Mouse (Mus musculus) cerebellum, adult 18-20 months (tissue): ENCODE measurements around the gene Ubald1.

ENCODE experiments used
- DNase-seq, 2 experiments: peaks; one replicate each; pipeline ENCODE4 v3.0.0; 2021

Ubald1 gene

GRCm38 (mm10) chr16:4897146-4897730 is 17.1 kb upstream of the Ubald1 start:
- DNase-seq, result no peak

GRCm38 (mm10) chr16:4896249-4897027 is 16.3 kb upstream of the Ubald1 start:
- peak; percentile 47 to 58 for DNase-seq

- no peak for DNase-seq
Observed at GRCm38 (mm10) chr16:4894201-4894908, 14.2 kb upstream of the Ubald1 start.

- DNase-seq, result no peak
Observed at GRCm38 (mm10) chr16:4892171-4892570, 12.1 kb upstream of the Ubald1 start.

DNA sequence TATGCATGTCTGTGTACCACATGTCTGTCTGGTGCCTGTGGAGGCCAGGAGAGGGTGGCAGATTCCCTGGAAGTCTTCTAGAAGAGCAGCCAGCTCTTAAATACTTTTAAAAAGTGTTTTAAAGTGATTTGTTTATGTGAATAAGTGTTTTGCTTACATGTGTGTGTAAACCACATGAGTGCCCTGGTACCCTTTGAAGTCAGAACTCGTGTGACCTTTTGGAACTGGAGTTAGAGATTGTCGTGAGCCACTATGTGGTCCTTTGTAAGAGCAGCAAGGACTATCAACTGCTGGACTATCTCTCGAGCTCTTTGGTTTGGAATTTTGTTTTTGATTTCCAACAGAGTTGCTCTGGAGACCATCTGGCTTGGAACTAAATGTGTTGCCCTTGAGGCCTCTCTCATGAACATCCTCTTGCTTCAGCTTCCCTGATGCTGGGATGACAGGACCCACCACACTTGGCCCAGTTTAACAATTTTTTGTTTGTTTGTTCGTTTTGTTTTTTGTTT is 10.1 kb upstream of the Ubald1 start:
- DNase-seq, result no peak

DNA sequence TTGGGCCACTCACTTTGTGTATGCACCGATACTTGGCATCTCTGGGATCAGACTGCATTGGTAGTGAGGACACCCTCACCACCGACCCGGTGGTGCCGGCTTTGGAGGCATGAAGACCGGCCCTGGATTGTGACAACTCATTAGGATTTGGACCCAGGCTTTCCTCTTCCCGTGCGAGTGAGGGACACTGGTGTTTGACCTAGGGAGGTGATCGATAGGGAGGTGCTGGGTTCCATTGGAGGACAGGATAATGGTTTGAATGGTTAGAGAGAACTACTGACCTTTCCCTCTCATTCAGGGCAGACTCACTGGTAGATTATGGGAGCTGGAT is 6.5 kb upstream of the Ubald1 start:
- DNase-seq, result no peak

DNA sequence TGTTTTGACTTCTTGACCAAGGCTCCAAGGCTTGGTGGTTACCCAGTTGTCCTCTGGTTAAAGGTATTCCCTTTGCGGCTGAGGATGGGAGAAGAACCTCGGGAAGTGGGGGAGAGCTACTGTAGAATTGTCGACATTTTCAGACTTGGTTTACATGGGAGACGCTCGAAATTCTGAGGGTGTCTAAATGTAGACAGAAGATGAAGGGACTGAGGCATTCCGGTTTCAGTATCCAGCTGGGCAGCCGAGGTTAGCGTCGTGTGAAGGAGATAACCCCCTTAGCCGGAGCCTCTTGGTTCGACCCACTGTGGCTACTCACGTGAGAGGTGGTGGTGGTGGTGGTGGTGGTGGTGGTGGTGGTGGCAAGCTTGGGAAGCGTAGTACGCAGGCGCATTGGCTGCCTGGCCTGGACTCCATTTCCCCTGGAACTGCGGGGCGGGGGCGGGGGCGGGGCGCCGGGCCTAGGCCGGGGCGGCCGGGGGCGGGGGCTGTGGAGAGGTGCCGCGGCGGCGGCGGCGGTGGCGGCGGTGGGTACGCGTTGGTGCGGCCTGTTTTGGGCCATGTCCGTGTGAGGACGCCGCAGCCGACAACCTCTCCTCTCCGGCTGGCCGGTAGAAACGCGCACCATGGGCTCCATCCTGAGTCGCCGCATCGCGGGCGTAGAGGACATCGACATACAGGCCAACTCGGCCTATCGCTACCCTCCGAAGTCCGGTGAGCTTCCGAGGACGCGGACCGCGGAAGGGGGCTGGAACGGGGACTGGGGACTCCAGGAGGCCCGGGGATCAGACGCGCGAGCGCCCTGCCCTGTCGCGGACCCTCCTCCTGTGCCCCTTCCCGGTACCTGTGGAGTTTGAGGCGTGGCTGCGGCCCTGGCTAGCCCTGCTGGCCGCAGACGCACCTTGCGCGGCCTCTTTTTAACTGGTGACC is 5.9 kb upstream of the Ubald1 start, which contains the start of gene Mgrn1:
TSS of gene Mgrn1 (plus strand) at position 490 of the 930 bp plus-strand sequence.
- peak; percentile 90 to 91 for DNase-seq

GRCm38 (mm10) chr16:4884930-4885329 is 4.8 kb upstream of the Ubald1 start:
- no peak for DNase-seq

DNA sequence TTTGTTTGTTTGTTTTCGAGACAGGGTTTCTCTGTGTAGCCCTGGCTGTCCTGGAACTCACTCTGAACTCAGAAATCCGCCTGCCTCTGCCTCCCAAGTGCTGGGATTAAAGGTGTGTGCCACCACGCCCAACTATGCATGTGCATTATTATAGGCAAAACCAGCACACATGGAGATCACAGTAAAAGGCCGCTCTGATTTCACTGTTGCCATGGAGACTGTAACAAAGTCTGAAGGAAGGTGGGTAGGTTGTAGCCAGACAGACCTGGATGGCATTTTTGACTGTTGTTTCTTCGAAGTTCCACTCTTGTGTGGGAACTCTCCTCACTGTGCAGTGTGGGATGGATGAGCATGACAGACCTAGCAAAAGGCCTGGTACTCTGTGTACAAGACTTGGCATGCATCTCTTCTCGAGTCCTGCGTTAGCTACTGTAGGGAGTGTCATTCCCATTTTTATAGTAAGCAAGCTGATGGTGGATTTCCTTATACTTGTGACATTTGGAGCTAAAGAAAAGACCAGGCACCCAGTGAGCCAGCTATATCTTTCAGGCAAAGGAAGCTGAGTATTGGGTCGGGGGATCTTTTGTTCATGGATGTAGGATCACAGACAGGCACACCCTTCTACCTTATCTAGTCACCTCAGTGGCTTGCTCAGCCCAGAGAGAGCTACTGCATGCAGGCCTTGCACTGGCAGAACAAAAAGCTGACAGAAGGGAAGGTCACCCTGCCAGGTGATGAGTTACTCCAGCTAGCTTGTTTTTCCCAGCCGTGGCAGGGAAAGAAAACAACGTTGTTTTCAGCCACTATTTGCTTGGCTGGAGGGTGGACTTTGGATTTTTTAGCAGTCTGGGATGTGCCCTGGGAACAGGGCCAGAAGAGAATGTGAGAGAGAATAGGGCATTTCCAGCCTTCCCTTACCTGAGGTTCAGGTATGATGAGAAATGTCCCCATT is 1.6 kb upstream of the Ubald1 start:
- no peak for DNase-seq

DNA sequence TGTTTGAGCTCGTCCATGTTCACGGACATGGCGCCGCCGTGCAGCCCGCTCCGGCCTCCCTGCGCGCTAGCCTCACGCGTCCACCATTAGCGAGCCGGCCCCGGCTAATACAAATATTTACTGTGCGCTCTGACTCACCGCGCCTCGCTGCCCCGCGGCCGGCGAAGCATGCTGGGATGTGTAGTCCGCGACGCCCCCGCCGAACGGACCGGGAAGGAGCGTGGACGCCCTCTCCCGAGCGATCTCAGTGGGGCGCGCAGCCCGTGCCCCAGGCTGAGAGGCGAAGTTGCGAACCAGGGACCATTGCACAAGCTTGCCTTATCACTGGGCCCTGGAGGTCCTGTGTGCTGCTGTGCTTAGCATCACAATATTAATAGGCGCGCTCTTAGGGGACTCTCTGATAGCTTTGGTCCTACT is 399 bp downstream of the Ubald1 start:
- peak; percentile 93 for DNase-seq

DNA sequence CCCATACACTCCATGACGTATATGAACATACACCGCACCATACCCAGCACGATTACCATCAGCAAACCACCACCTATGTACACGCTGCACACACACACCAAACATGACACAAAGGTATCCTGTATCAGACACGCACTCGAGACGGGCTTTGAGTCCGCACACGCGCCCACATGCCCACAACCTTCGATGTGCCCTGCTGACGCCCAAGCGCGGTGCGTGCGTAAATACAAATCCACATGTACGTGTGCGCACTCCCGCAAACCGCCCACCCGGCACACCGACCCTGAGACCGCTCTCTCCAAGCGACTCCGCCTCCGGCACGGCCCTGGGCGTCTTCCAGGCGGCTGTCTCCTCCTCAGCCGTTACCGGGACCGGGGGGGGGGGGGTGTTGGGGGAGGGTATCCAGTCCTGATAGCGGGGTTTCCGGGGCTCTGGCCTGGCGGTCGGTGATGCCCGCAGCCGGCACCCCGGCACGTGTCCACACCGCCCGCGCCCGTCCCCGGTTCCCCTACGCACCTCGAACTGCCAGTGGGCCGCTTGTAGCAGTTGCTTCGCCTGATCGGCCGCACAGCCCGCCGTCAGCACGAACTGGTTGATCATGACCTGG is 911 bp downstream of the Ubald1 start:
- DNase-seq, result peak in 1 of 2 experiments; percentile 36

DNA sequence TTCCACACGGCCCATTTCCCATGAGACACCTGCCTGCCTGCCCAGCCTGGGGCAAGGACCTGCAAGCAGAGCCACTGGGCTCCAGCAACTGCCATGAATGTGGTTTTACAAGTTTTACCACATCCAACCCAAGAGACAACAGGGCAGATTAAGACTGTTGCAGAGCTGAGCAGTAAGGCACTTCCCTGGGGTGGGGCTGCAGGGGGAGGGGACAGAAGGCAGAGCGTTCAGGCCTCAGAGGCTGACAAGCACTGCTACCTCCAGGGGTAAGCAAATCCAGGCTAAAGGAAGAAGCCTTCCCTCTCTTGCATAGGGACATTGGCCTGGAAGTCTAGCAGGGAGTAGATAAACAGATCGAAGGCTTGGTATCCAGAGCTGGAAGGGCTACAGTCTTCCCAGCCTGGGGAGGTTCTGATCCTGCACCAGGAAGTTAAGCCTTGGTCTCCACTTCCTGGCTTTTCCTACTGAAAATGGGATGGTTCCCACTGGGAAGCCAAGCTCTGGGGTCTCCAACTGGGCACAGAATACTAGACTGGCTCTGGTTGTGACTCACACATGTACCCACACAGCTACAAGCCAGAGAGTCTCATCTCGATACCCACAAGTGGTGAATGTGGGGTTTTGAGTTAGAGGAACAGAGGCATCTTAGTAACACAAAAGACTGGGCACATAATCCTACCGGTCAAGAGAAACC is 1.8 kb downstream of the Ubald1 start:
- no peak for DNase-seq

GRCm38 (mm10) chr16:4877701-4878100 is 2.4 kb downstream of the Ubald1 start:
- no peak for DNase-seq

DNA sequence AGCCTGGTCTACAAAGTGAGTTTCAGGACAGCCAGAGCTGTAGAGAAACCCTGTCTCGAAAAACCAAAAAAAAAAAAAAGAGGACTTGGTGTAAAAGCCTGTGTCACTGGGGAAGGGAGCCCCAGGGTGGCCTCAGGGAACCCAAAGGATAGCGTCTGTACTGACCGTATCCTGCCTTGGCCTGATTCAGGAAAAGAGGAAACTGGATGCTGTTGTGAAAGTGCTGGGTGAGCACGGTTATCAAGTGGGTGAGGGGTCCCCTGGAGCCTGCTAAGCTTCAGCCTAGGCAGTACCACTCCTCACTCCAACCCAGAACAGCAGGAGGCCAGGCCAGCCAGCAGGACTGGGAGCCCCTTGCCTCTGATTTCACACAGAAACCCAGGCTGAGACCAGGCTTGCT is 2.9 kb downstream of the Ubald1 start:
- no peak for DNase-seq

GRCm38 (mm10) chr16:4876033-4876680 is 4.0 kb downstream of the Ubald1 start:
- DNase-seq, result peak; percentile 53 to 67

DNA sequence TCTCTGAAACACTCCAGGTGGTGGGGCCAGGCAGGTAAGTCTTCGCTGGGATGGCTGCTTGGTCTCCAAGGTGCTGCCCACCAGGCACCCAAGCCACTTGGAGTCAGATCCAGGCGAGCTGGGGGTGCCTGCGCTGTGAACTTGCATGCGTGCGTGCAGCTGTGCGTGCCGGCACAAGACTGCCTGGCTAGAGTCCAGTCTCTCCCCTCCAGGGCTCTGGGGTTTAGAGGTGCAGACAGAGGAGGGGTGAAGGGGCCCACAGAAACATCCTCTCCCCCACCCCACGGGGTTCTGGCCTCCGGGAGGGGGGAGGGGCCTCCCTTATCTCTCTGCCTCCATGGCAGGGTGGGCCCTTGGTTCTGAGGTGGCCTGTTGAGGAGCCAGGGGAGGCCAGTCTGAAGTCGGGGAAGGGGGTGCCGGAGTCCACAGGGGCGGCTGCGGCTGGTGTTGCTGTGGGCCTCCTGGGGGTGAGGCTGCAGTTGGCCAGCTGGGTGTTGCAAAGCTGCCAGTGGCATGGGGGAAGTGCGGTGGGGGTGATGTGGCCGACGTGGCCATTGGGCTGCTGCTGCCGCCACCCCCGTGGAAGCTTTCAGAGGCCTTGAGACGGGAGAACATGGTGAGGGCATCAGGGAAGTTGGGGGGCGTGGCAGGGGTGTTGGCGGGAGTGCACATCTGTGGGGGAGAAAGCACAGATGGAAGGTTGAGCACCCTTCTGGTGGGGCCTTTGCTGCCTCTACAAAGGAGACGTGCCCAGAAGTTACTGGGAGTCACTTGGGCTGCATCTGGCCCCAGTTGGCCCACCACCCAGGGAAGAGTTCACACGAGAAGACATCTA is 4.7 kb downstream of the Ubald1 start:
- DNase-seq, result no peak

DNA sequence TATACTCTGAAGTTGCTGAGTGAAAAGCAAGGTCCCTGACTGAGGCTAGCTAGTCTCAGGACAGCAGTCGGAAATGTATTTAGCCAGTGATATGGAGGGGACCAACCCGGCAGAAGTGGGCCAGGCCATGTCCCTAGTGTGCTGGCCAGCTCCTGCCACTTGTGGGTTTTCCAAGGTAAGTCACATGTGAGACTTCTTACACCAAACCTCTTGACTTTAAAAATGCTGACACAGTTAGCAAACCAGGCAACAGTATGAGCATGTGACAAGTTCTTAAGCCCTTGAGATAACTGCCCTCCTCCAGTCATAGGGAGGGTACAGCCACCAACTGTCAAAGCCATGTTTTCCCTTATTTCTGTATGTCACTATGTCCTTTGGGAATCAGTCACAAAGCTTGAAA is 8.2 kb downstream of the Ubald1 start:
- DNase-seq, result no peak

GRCm38 (mm10) chr16:4870490-4870889 is 9.6 kb downstream of the Ubald1 start:
- DNase-seq, result no peak
